Mouse (Mus musculus) bone marrow, adult 2 months (tissue): ENCODE measurements around the gene Tspan18.

Source experiments
- CTCF ChIP-seq: fragments of 200-500 bp; IDR thresholded peaks from 2 replicates; pipeline ENCODE4 v1.5.1; 2011; ENCODE audit warnings: low read length, control low read depth; ENCODE audit not compliant: control insufficient read depth, insufficient read depth
- POLR2A ChIP-seq: fragments of 200-500 bp; IDR thresholded peaks from 2 replicates; pipeline ENCODE4 v1.6.1; 2011; ENCODE audit warnings: low read depth, mild to moderate bottlenecking, control low read depth, low read length, borderline replicate concordance; ENCODE audit not compliant: control insufficient read depth

DNA sequence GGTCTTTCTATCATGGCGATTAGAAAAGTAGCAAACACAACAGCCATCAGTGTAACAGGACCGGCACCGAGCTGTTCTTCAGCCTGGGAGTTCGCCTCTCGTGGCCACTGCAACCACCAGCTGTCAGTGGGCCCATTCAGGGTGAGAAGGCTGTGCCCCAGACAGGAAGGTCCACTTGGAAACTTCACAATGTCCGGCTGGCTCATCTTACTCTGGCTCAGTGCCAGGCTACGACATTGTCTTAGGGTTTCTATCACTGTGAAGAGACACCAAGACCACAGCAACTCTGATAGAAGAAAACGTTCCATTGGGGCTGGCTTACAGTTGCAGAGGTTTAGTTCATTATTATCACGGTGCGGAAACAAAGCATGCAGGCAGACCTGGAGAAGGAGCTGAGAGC lies 45.1 kb downstream of the Tspan18 start:
- TF ChIP-seq POLR2A (no peak), CTCF (no peak)
